Comparison of ENCODE assay signal across 27 mouse cellular contexts in the genomic region with DNA sequence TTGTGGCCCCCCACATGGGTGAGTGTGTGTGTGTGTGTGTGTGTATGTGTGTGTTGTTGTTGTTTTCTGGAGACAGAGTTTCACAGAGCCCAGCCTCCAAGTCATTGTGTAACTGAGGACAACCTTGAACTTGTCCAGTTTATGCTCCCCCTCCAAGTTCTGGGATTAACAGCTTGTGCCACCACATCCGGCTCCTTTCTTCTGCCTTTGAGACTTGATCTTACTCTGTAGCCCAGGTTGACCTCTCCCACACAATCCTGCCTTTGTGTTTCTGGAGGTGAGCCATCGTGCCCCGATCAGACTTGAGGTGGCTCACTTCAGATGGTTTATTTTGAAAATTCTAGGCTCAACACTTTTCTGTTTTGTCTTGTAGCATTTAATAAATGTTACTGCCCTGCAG. TPM values are rescaled to one million over a fixed set of nuclear protein-coding genes. Genes with fewer than 3 reads are reported as not detected.
A peak's percentile ranks its signal among the peaks of the same experiment; 100 is the strongest.
DNase-seq lines count a peak whose midpoint lies in the region; ATAC-seq and TF ChIP-seq lines count a peak whose summit lies in the region.
"Had no signal": no experiment of that assay in that cellular context is flagged by ENCODE, and none has a peak within 500 bp of the region (broad histone marks: within the 10 kb centered on the region; RNA-seq: fewer than 3 reads in every experiment).

No protein-coding gene starts in this region.

- no peaks in the 10 kb centered on the region for H3K9me3 ChIP-seq in stomach, postnatal 0 days (ENCODE audit: control insufficient read depth, low read length)
- no peaks in the 10 kb centered on the region for H3K9me3 ChIP-seq in heart, embryonic 10.5 days
- H3K9me3 ChIP-seq: embryonic facial prominence, embryonic 12.5 days; embryonic facial prominence, embryonic 15.5 days; forebrain, embryonic 10.5 days; forebrain, embryonic 12.5 days had no signal

- no peaks in the 10 kb centered on the region for H3K4me1 ChIP-seq in stomach, postnatal 0 days (replicated peaks; ENCODE audit: control insufficient read depth, insufficient read depth)
- H3K4me1 ChIP-seq in heart, embryonic 10.5 days, result no peaks in the 10 kb centered on the region
- H3K4me1 ChIP-seq: embryonic facial prominence, embryonic 15.5 days; forebrain, embryonic 10.5 days; forebrain, embryonic 12.5 days had no signal

- no peak for TF ChIP-seq EP300 in stomach, postnatal 0 days (optimal IDR thresholded peaks at IDR 0.05)

- no peaks in the 10 kb centered on the region for H3K36me3 ChIP-seq in stomach, postnatal 0 days (ENCODE audit: control insufficient read depth, insufficient read depth, low read length)
- H3K36me3 ChIP-seq in heart, embryonic 10.5 days, result no peaks in the 10 kb centered on the region
- H3K36me3 ChIP-seq: embryonic facial prominence, embryonic 12.5 days; embryonic facial prominence, embryonic 15.5 days; forebrain, embryonic 10.5 days; forebrain, embryonic 12.5 days had no signal

- no peak overlapping the region for H3K9ac ChIP-seq in stomach, postnatal 0 days (ENCODE audit: low read length)
- H3K9ac ChIP-seq: embryonic facial prominence, embryonic 12.5 days; embryonic facial prominence, embryonic 15.5 days; forebrain, embryonic 12.5 days had no signal

- H3K27ac ChIP-seq in stomach, postnatal 0 days (replicated peaks), result no peak overlapping the region
- H3K27ac ChIP-seq in heart, embryonic 10.5 days, result no peak overlapping the region
- H3K27ac ChIP-seq: embryonic facial prominence, embryonic 12.5 days; embryonic facial prominence, embryonic 15.5 days; forebrain, embryonic 10.5 days; forebrain, embryonic 12.5 days had no signal

- peak; percentile 28; the same call in 1 of the 2 replicates for ATAC-seq in stomach, postnatal 0 days (ENCODE audit: low FRiP score, low TSS enrichment)
- ATAC-seq: activated CD4-positive, CD25-positive, alpha-beta regulatory T cell, adult 4 months; forebrain, embryonic 14.5 days; forebrain, embryonic 16.5 days had no signal

- no peak for TF ChIP-seq CTCF in stomach, postnatal 0 days (IDR thresholded peaks at IDR 0.05; ENCODE audit: low read depth)

- H3K4me2 ChIP-seq in stomach, postnatal 0 days (replicated peaks; ENCODE audit: low read depth), result no peak overlapping the region
- H3K4me2 ChIP-seq: embryonic facial prominence, embryonic 12.5 days; embryonic facial prominence, embryonic 15.5 days; forebrain, embryonic 12.5 days had no signal

- no peak overlapping the region for H3K4me3 ChIP-seq in stomach, postnatal 0 days (ENCODE audit: low read depth, low read length)
- no peak overlapping the region for H3K4me3 ChIP-seq in heart, embryonic 10.5 days
- H3K4me3 ChIP-seq: embryonic facial prominence, embryonic 12.5 days; embryonic facial prominence, embryonic 15.5 days; erythroblast, embryonic 14.5 days; forebrain, embryonic 10.5 days; forebrain, embryonic 12.5 days had no signal

- peak; percentile 16 for DNase-seq in adrenal gland, postnatal 14 days
- no peak for DNase-seq in adrenal gland, postnatal 25 days
- DNase-seq in ovary, adult 18-20 months (ENCODE audit: low spot score), result peak; percentile 23
- no peak for DNase-seq in ovary, postnatal 10 days (ENCODE audit: low spot score)
- peak; percentile 57 for DNase-seq in R1 (ENCODE audit: low read depth, low spot score)
- no peak for DNase-seq in stomach, postnatal 0 days (ENCODE audit: low spot score)
- DNase-seq in heart, embryonic 10.5 days (ENCODE audit: low spot score), result no peak
- DNase-seq: cerebellum, adult 11-12 months; cerebellum, adult 2 months; cerebellum, adult 9-11 months; cerebellum, postnatal 14 days; cerebellum, postnatal 36 days; embryo, embryonic 11 days had no signal

- 38% methylated on average over 3 of the region's 3 CpGs for WGBS in stomach, postnatal 0 days
- 65% methylated on average over 3 of the region's 3 CpGs for WGBS in heart, embryonic 10.5 days

- no peaks in the 10 kb centered on the region for H3K27me3 ChIP-seq in stomach, postnatal 0 days (ENCODE audit: control insufficient read depth, insufficient read depth, low read length)
- H3K27me3 ChIP-seq in heart, embryonic 10.5 days (ENCODE audit: insufficient read depth, poor library complexity, severe bottlenecking), result 0 out of 2 replicates have a peak, but pooled peaks cover 5% of the 10 kb centered on the region
- H3K27me3 ChIP-seq: embryonic facial prominence, embryonic 12.5 days; embryonic facial prominence, embryonic 15.5 days; forebrain, embryonic 12.5 days had no signal

RNA-seq across cellular contexts. Expression of gene Aff1, which starts 10.3 kb away (rescaled TPM):
- 37.3 and 43.2 TPM in 2 replicates for total RNA-seq in adrenal gland, postnatal 14 days (2021)
- total RNA-seq in adrenal gland, postnatal 25 days (2021), result 41.3 and 53.3 TPM in 2 replicates
- polyA plus RNA-seq in stomach, postnatal 0 days (2015; fragmentation: Nextera tagmentation; extraction: Ambion mirVana), result 4.3 and 4.9 TPM in 2 replicates
- 8.1 TPM in 2 replicates for polyA plus RNA-seq in heart, embryonic 10.5 days (2016; fragmentation: Nextera tagmentation; extraction: Ambion mirVana)

RNA-seq across cellular contexts. Expression of gene 1700016H13Rik, which starts 26.0 kb away (rescaled TPM):
- not detected in 2 replicates for total RNA-seq in adrenal gland, postnatal 14 days (2021)
- total RNA-seq in adrenal gland, postnatal 25 days (2021), result not detected in 2 replicates
- 0.34 and 0.35 TPM in 2 replicates for polyA plus RNA-seq in stomach, postnatal 0 days (2015; fragmentation: Nextera tagmentation; extraction: Ambion mirVana)
- polyA plus RNA-seq in heart, embryonic 10.5 days (2016; fragmentation: Nextera tagmentation; extraction: Ambion mirVana), result 0.42 TPM in 1 of 2 replicates, not detected in the other
- total RNA-seq: adrenal gland, adult 18-20 months; adrenal gland, postnatal 36 days; common myeloid progenitor, adult 5-6 weeks had no signal
- polyA plus RNA-seq: activated CD4-positive, CD25-positive, alpha-beta regulatory T cell, adult 4 months; C2C12; cerebellum, adult 2 months; erythroblast, embryonic 14.5 days; forebrain, embryonic 12.5 days; frontal cortex, adult 2 months had no signal

RNA-seq across cellular contexts. Expression of gene Slc10a6, which starts 52.6 kb away (rescaled TPM):
- 2.0 and 4.4 TPM in 2 replicates for total RNA-seq in adrenal gland, postnatal 14 days (2021)
- 1.1 and 1.4 TPM in 2 replicates for total RNA-seq in adrenal gland, postnatal 25 days (2021)
- 30.7 and 31.8 TPM in 2 replicates for polyA plus RNA-seq in stomach, postnatal 0 days (2015; fragmentation: Nextera tagmentation; extraction: Ambion mirVana)
- polyA plus RNA-seq in heart, embryonic 10.5 days (2016; fragmentation: Nextera tagmentation; extraction: Ambion mirVana), result 0.11 and 0.17 TPM in 2 replicates
- total RNA-seq: common myeloid progenitor, adult 5-6 weeks; MEL had no signal
- polyA plus RNA-seq: activated CD4-positive, CD25-positive, alpha-beta regulatory T cell, adult 4 months; forebrain, embryonic 10.5 days; forebrain, embryonic 12.5 days; forebrain, embryonic 16.5 days had no signal

Comparison
In these comparisons a context has a peak if more than half of its experiments do, and no peak if none do; other contexts are left out.
1. DNase-seq: peak in adrenal gland, postnatal 14 days (single experiment), ovary, adult 18-20 months (single experiment) and R1 (single experiment); none in adrenal gland, postnatal 25 days (single experiment), ovary, postnatal 10 days (single experiment), stomach, postnatal 0 days (single experiment) and heart, embryonic 10.5 days (single experiment).